Mouse (Mus musculus) bone marrow, adult 2 months (tissue): Measurements from ENCODE around the gene Lrch1.

Experiments
- CTCF ChIP-seq: fragments of 200-500 bp; IDR thresholded peaks from 2 replicates; pipeline ENCODE4 v1.5.1; 2011; ENCODE audit warnings: low read length, control low read depth; ENCODE audit not compliant: control insufficient read depth, insufficient read depth
- POLR2A ChIP-seq: fragments of 200-500 bp; IDR thresholded peaks from 2 replicates; pipeline ENCODE4 v1.6.1; 2011; ENCODE audit warnings: low read depth, mild to moderate bottlenecking, control low read depth, low read length, borderline replicate concordance; ENCODE audit not compliant: control insufficient read depth

GRCm38 (mm10) chr14:74915658-74916057 is 32.0 kb downstream of the Lrch1 start:
- TF ChIP-seq POLR2A = no peak
- no peak for TF ChIP-seq CTCF
